Mouse (Mus musculus): ENCODE data around the gene Il21r.

Il21r gene

DNA sequence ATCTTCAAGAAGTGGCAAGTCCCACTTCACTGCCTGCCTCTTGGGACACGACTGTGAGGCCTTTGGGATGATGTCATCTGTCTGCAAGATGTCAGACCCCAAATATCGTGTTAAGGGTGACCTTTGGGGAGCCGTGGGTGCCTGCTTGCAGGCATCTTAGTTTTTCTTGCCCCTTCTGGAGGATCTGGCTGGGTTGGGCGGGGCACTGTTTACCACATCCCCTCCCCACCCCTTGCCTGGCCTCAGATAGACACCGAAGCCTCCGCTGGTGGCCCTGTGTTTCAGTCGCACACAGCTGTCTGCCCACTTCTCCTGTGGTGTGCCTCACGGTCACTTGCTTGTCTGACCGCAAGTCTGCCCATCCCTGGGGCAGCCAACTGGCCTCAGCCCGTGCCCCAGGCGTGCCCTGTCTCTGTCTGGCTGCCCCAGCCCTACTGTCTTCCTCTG lies at the start of gene Il21r:
TSS of gene Il21r (plus strand) at position 245 of the 447 bp plus-strand sequence.
- no peak for DNase-seq (ENCODE audit: low read depth)

DNA sequence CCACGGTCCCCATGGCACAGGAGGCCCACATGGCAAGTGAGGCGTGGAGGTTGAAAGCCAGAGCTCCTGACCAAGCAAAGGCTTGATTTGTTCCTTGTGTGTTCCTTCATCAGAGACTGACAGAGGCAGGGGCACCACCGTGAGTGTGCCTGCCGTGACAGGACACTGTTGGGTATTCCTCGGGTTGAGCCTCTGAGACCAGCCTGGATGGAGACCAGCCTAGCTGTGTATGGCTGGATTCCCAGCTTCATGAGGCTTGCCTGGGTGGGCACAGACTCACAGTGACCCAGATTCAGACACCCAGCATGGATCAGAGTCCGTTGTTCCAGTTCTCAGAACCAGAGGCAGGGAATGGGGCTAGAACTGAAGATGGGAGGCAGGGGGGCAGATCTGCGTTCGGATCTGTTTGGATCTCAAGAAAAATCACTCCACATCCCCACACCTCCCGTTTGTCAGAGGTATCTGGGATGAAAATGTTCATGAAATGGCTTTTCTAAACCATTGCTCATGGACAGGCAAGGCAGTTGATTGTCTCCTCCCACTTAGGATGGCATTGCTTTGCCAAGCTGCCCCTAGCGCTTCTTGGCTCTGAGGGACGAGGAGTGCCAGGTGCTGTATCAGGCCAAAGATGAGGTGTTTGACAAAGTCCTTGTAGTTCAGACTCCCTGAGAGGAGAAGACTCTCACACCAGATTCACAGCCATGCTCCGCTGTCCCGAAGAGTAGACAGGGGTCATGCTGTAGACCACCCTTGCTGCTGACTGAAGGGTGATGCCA lies 49.4 kb upstream of the Il21r start:
- DNase-seq (ENCODE audit: low read depth), result no peak

DNA sequence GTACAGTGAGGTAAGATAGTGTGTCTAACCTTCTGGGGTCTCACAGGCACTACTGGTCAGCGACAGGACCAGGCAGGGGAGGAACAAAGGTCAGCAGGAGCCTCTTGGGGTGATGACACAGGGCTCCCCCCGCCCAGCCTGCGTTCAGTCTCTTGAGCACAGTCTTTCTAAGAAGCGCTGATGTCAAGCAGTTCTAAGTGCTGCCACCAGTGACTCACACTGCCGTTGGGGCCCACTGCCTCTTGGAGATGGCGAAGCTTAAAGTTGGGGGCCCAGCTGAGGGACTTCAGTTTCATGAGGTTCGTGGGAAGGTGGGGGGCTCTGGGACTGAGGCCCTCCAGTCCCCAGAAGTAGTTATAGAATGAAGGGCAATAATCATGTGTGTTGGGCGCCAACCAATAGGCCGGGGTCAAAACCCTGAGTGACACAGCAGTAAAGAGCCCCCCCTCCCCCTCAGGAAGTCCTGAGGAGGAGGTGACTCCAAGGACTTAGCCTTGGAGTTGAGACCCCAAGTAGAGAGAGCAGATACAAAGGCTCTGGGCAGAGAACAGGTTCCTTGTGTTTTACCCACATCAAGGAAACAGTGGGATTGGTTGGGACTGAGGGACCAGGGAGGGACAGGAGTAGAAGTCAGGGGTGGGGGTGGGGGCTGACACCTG lies 48.6 kb upstream of the Il21r start:
- no peak for DNase-seq (ENCODE audit: low read depth)

DNA sequence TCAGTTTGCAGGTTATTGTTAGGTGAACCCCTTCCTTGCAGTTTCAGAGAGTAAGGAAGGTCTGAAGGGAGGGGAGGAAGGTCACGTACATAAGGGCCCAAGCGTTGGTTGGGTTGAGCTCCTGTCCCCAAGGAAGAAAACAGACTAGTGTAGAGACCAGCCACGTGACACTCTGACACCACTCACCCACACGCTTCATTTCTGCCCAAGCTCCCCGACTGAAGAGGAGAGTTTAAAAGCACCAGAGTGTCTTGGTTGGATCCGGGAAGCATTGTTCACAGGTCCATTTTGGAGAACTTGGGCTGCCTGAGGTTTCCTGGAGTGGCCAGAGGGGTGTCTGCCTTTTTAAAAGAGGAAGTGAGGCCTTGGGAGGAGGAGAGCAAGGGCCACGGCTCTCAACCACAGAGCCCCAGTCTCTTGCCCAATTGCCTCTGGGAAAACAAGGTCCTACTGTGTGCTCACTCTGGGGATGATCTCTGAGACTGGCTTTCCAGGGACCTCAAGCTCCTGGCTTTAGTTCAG lies 47.8 kb upstream of the Il21r start:
- DNase-seq (ENCODE audit: low read depth), result peak; percentile 56

DNA sequence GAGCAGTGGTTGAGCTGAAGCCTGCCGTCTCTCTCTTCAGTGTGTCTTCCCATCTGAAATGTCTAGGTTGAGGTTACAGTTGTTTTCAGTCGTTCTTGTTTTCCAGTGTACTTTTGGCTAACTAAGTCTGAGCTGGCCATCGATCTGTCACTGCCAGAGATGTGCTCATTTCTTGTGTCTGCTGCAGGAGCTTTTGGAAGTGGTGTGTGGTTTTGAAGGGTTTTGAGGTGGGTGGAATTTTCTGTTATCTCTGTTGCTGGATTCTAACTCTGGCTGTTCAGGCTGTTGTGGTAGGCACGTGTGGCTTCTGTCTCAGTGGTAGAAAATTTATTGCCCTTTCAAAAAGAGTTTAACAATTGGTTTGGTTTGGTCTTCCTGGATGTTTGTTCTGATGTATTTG lies 47.1 kb upstream of the Il21r start:
- DNase-seq (ENCODE audit: low read depth), result no peak

DNA sequence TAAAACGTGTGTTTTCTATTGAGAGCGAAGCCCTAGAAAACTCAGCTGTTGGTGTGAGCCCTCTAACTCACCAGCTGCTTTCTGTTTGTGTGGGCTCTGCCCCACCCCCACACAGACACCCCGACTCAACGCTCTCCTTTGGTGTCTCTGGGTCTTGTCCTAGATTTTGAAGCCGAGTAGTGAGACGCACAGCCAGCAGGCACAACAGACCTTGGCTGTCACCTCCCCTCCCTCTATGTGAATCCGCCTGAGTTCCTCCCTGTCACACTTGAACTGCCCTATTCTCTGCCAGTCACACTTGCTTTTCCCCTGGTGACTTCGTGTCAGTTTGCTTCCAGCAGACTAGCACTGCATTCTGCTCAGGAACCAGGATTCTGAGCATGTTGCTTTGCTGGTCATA lies 46.4 kb upstream of the Il21r start:
- no peak for DNase-seq (ENCODE audit: low read depth)

DNA sequence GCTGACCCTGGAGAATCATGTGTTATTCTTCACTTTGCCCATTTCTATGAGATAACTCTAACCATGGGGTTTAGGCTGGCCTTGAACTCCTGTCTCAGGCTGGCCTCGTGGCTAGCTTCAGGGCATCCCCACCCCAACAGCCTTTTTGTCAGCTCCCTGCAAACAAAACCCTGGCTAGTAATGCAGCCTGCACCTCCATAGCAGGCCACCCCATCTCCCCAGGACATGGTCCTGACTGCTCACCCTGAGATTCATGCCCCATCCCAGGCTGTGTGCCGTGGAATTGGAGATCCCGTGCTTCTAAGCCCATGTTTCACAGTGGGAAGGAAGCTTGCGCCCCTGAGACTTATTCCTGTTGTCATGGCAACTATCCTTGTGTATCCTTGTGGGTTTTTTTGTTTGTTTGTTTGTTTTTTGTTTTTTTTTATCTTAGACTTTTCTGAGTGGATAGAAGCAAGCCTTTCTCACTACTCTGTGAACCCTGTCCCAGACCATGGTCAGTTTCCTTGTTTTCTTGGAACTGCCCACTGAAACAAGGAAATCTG lies 44.8 kb upstream of the Il21r start:
- DNase-seq (ENCODE audit: low read depth), result no peak

DNA sequence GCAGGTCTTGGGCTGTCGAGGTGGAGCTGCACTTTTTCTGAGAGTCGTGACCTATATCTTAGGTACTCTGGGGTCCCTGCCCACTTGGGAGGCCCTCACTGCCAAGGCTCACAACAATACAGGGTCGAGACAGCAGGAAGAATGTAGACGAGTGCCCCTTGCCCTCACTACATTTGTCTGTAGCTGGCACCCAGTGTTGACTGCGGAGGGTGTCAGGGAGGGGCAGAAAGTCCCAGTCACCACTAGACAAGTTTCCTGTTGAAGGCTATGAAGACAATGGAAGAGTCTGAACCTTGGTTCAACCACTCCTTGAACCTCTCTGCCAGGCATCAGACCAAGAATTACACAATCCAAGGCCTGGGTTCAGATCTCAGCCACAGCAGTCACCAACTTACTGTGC lies 44.2 kb upstream of the Il21r start:
- no peak for DNase-seq (ENCODE audit: low read depth)

DNA sequence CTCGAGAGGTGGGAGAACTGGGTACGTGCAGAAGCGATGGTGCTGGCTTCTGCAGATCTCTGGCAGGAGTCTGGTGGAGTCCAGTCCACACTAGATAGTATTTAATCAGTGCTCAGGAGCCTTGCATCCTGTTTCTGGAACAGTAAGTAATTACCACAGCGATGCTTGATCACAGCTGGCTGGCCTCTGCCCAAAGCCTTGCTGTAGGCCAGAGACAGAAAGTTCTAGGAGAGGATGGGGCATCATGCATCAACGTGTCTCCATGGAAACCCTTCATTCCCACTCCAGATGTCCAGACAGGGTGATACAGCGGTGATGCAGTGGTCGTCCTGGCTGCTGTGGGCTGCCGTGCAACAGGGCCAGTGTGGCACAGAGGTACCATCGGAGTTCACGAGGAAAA lies 43.7 kb upstream of the Il21r start:
- DNase-seq (ENCODE audit: low read depth), result no peak

DNA sequence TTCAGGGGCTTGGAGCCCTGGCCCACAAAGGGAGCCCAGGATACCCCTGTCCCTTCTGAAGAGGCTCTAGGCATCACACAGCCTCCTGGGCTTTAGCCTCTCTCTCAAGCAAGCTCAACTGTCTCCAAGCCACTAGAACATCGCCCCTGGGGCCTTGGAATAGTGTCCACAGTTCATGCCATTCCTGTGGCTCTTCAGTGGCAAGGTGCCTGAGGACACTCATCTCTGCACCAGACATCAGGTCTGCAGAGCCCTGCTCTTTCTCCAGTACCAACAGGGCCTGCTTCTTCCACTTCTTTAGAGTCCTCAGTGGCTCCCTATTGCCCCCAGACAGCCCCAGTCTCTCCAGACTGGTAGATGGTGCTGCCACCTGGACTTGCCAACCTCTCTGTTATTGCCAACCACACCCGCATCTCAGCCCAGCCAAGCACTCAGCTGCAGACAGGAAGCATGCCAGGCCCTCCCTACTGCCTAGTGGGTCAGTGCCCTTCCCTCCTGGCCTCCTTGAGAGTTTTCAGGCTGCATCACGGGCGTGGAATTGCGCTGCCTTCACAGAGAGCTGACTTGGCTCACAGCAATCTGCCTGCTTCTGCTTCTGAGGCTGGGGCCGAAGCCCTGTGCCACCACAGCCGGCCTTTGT lies 43.0 kb upstream of the Il21r start:
- no peak for DNase-seq (ENCODE audit: low read depth)

DNA sequence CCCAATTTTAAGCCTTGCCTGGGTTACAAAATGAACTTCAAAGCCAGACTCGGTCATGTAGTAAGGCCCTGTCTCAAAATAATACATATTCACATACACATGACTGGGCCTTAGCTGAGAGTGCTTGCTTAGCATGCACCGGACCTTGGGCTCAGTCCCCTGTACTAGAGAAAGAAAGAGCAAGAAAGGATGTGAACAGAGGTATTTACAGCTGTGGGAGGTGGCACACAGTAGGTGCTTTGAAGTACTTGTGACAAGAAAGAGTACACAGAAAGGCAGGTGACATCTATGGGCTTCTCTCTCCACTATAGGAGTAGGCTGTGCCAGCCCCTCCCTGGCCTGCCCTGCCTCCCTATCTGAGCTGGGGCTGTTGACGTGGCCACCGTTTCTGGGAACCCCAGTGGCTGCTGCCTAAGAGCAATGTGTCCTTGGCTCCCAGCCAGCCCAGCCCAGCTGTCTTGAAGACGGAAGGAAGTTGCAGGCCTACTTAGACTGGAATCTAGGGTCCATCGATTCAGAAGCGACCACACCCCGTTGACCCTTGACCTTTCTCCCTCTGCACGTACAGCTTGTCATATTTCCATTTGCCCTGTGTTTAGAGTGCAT lies 42.0 kb upstream of the Il21r start:
- DNase-seq (ENCODE audit: low read depth), result no peak

DNA sequence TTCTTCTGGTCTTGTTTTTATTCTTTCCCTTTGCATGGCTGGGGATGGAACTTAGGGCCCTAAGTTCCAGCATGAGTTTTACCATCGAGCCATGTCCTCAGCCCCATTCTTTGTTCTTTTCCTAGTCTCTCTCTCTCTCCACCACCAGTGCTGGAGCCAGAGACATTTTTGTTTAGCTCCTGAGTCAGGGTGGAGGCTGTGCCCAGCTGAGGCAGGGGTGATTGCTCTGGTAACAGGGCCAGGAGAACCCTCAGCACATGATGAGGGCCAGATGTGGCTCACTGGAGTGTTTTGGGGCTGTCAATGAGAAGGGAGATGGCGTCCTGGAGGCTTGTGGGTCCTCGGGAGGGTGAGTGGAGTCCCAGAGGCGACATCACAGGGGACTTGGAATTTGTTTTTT lies 40.8 kb upstream of the Il21r start:
- no peak for DNase-seq (ENCODE audit: low read depth)

DNA sequence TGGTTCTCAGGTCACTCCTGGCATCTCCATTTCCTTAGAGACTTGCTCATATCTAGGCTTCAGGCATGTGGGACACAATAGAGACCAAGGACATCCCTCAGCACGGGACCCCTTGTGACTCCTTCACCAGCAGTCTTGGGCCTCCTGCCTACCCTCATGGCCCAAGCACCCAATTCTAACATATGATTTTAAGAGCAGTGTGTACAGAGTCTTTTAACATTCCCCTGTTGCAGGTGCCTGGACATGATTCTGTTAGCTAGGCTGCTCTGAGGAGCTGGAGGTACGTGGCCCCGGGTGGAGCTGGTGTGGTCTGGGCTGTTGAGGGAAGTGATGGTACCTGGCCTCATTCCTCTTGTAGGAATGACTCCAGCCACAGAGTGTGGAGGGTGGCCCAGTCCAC lies 40.1 kb upstream of the Il21r start:
- DNase-seq (ENCODE audit: low read depth), result no peak

DNA sequence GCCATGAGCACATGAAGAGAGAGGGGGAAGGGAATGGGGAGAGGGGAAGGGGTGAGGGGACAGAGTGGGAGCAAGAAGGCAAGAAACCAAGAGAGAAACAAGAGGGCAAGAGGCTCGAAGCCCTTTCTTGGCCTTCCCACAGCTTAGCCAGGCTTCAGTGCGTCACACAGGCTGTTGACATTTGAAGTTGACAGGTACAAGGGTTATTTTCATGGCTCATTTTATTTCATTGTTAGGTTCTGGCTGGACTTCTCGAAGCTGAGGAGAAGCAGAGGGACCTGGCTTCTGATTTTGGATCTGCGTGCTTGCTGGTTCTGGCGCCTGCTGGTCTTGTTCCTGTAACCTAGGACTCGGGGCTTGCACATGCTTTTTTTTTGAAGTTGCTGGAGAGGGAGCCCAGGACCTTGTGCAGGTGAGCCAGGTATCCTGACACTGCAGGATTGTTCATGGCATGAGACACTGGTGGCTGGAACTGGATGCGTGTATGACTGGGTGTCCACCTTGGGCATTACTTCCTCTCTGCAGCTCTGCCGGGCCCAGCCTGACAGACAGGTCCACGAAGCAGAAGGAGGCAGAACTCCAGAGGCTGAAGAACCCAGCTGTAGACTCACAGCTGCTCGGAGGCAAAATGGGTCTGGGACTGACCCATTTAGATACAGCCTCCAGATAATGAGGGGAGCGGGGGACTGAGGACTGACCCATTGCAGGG lies 38.8 kb upstream of the Il21r start:
- DNase-seq (ENCODE audit: low read depth), result no peak

DNA sequence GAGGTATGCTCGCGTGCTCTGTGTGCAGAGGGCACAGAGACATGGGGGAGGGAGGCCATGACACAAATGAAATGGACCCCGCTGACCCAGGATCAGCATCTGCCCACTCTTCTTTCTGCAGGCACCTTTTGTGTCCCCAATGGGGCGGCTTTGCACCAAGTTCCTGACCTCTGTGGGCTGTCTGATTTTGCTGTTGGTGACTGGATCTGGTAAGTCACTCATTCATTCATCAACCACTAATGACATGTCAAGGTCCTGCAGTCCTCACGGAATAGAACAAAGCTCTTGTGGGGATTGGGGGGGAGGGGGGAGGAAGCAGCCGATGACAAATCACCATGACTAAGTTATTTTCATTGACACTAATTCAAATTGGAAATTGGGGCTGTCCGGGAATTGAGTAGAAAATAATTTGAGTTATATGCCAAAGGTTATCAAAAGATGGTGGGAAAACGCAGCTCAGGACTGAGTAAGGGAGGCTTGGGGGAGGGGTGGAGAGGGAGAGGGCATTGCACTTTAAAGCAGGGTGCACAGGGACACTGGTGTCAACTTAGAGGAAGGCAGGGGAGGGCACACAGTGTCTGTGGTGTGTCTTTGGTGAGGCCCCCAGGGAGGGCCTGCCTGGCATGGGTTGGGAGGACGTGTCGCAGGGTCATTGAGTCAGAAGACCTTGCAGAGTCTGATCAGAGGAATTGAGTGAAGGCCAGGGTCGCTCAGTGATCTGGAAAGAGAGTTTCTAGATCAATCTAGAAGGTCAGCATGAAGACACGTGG lies 37.5 kb upstream of the Il21r start:
- no peak for DNase-seq (ENCODE audit: low read depth)

DNA sequence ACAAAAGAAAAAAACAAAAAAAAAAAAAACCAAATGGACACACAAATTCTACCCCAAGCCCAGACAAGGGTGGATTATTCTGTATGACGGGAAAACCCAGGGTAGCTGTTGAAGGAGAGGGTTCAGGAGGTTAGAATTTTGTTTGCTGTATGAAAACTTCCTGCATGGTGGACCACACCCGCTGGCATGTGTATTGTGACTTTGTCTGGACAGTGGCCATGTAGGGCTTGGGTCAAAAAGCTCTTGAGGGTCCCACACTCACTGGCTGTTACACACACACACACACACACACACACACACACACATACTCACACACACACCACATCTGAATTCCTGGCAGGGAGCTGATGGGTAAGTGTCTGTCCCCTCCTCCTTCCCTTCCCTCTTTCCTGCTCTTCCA lies 36.8 kb upstream of the Il21r start:
- no peak for DNase-seq (ENCODE audit: low read depth)

DNA sequence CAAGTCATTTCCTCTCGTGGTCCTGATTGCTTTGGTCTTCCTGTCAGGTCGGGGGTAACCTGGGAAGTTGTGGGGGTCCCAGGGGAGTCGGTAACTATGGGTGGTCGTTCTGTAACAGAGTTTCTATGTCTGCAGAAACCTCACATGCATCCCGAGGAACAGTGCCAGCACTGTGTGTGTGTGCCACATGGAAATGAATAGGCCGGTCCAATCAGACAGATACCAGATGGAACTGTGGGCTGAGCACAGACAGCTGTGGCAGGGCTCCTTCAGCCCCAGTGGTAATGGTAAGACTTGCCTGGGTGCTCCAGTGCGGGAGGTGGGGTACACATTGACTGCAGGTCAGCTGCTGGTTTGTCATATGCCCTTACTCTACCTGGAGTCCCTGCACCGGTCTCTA lies 34.3 kb upstream of the Il21r start:
- no peak for DNase-seq (ENCODE audit: low read depth)

DNA sequence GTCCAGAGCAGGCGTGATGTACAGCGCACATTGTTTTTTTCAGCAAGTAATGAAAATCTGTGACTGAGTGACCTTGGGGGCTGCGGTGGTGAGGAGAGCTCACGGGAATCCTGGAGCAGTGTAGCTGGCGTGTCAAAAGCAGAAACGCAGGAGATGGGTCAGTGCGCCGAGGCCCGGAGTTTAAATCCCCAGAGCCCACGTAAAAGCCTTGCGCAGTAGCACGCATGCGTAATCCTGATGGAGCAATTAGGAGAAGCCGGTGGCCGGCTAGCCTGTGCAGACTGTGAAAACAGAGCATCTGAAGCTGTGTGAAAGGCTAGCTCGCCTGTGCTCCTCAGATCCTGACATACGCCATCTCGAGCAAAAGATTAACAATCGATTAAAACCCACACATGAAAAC lies 31.3 kb upstream of the Il21r start:
- no peak for DNase-seq (ENCODE audit: low read depth)

DNA sequence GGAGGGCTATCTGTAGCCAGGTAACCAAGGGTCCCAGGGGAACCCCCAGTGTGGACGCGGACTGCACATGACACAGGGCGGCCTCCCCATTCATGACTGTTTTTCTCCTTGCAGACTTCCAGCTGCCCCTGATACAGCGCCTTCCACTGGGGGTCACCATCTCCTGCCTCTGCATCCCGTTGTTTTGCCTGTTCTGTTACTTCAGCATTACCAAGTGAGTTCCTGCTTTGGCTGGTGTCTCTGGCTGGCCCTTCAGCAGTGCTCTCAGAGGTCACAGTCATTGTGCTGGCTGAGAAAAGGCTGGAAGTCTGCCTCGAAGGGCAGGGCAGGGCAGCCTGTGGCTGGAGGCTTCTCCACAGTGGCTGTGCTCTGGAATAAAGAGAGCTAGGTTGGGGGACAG lies 30.5 kb upstream of the Il21r start:
- DNase-seq (ENCODE audit: low read depth), result no peak

DNA sequence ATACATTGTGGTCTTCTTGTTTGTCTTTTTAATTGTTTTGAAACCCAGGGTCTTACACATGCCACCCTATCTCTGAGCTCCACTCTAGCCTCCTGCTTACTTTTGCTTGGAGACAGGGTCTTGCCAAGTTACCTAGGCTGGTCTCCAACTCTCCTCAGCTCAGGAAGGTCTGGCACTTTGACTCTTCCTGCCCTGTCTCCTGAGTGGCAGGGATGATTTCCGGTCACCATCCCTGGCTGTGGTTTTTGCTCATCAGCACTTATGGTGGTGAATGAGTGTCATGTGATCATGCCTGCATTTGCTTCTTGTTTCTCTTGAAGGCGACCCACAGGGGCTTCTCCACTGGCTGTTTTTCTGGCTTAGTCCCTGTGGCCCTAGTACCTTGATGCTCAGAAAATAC lies 29.4 kb upstream of the Il21r start:
- no peak for DNase-seq (ENCODE audit: low read depth)

DNA sequence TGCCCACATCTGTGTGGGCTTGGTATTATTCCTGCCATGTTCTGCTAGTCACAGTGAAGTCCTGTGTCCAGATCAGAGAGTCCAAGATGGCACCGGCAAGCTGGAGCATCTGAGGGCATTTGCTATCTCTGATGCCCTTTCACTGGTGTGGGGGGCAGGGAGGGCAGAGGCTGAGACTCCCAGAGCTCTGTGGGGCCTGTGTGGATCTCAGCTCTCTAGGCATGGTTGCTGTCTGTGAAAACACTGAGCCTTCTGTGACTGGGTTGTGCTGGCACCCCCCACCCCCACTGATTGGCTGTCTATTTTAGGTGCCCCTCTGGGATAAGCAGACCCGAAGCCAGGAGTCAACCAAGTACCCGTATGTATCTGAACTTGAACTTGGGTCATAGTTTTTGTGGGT lies 28.4 kb upstream of the Il21r start:
- DNase-seq (ENCODE audit: low read depth), result no peak
